Mouse (Mus musculus) thymus, adult 18-20 months (tissue): ENCODE measurements around the gene B4galt3.
A peak's percentile ranks its signal among the peaks of the same experiment; 100 is the strongest.

Experiments
- DNase-seq, 2 experiments: peaks; one replicate each; pipeline ENCODE4 v3.0.0; 2022; ENCODE audit warnings: mixed read lengths in 2 of 2

The B4galt3 gene

DNA sequence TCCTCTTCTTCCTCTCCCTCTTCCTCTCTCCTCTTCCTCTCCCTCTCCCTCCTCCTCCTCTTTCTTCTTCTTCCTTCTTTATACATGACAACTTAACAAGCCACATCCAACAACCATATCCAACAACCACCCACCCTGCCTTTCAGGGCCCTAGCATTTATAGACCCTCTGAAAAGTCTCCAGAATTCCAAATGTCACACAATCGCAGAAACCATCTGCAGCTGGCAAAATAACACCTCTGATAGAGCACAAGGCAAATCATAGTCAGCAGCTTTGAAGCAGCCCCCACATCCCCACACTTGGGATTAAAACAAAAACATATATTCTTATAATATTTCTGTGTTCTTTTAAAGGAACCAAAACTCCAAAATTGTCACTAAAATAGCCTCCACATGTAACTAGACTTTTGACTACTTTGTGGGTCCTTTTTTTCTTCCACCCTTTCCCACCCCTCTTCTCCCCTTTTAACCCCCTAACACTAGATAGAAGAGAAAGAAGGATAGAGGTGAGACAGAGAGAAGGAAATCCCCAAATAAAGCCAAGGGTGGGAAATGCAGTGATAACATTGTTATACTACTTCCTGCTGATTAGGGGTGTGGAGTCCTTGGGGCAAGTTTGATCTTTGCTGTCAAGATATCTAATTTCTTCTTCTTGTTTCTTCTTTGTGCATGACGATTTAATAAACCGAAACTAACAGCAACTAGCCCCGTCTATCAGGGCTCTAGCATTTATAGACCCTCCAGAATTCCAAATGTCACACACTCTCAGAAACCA, 4.0 kb upstream of the B4galt3 start:
- no peak for DNase-seq

DNA sequence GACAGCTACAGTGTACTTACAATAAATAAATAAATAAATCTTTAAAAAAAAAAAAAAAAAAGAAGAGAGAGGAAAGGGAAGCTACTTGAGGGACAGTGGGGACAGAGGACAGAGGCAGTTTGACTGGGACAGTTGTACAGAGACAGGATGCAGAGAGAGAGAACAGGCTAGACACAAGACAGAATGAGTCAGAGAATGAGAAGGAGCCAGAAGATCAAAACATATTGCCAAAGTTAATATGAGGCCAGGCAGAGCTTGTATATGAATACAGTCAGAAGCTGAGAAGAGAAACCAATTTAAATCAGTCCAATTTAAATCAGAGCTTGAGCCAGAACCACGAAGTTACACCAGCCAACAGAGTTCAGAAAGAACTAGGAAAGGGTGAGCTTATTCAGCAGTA, 1.8 kb upstream of the B4galt3 start:
- no peak for DNase-seq

DNA sequence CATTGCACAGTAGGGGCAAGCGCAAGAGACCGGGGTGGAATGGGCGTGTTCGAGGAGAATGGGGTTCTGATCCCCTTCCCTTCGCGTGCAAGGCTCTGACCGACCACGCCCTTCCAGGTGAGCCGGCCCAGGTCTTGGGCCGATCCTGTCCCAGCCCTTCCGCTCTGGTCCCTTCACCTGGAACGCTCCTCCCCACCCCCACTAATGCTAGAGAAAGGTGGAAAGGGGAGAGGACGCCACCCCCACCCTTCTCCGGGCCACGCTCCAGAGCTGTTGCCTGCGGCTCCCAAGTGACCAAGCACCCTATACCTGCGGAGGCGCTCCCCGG, 409 bp downstream of the B4galt3 start:
- no peak for DNase-seq

DNA sequence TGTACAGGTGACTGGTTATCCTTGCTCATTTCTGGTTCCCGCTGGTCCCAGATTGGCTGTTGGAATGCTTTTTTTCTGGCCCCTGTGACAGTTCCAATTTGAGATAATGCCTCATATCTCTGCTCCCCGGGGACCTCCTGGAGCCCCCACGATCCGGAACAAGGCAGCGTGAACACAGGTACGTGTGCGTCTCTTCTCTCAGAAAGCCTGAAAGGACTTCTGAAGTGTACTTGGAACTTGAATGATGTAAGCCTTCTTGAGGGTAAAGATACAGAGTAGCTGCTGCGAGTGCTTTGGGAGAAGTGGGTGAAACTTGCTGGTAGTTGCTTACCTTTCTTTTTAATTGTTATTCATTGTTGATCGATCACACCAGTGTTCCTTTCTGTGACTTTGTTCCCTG, 1.1 kb downstream of the B4galt3 start:
- DNase-seq: no peak

DNA sequence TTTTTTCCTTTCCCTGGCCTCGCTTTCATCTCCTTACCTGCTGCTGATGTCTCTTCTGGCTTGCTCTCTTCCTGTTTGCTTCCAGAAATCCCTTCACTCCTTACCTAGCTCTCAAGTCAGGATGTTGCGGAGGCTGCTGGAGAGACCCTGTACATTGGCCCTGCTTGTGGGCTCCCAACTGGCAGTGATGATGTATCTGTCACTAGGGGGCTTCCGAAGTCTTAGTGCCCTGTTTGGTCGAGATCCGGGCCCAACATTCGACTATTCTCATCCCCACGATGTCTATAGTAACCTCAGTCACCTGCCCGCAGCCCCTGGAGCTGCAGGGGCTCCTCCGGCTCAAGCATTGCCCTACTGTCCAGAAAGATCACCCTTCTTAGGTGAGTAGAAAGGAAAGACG, 1.5 kb downstream of the B4galt3 start:
- DNase-seq: no peak

DNA sequence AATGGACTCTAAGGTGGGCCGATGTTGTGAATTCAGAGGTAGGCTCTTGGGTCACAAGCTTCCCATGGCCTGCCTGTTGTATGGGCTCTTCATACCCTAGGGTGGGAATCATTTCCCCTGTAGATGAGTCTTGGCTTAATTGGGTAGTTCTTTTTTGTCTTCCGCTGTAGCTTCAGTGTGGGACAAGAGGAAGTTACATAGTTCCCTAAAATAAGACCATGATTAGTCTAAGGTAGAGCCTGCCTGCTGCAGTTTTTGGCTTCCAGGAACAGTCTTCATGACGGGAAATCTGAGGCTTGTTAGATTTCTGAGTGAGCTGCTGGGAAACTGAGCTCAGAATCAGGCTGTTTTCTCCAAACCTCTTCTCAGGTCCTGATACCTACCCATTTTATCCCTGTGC, 2.0 kb downstream of the B4galt3 start:
- DNase-seq: no peak

DNA sequence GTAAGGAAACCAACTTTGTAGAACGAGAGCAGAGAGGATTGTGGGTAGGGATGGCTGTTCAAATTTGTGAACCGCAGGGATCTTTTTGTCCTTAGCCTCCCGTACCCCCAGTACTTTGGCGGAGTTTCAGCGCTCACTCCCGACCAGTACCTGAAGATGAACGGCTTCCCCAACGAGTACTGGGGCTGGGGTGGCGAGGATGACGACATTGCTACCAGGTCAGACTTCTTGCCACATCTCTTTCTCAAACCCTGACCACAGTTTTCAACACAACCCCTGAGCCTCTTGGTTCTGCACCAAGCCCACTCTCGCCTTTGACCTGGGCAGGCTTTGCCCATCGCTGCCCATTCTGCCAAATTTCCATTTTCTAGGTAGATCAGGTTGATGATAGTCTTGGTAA, 4.0 kb downstream of the B4galt3 start:
- DNase-seq: no peak

DNA sequence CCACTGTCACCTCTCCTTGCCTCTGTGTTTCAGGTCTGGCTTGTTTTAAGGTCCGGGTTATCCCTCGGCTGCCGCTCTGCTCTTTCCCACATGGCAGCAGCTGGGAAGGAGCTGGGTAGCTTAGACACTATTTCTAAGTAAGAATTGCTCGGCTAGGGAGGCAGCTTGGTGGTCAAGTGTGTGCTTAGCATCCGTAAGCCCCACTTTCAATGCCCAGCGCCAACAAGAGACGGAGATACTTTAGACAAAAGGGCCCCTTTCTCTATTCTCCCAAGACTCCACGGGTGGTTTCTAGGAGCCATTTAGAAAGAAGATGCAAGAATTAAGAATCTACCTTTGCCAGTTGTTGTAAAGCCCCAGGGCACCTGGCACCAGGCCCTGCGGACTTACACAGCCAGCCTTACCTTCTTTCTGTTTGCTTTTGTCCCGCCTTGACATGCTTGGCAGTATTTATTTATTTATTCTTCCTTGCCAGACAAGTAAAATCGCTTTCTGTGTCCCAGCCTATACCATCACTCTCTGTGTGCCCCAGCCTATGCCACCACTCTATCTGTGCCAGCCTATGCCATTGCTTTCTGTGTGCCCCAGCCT, 5.1 kb downstream of the B4galt3 start:
- no peak for DNase-seq

DNA sequence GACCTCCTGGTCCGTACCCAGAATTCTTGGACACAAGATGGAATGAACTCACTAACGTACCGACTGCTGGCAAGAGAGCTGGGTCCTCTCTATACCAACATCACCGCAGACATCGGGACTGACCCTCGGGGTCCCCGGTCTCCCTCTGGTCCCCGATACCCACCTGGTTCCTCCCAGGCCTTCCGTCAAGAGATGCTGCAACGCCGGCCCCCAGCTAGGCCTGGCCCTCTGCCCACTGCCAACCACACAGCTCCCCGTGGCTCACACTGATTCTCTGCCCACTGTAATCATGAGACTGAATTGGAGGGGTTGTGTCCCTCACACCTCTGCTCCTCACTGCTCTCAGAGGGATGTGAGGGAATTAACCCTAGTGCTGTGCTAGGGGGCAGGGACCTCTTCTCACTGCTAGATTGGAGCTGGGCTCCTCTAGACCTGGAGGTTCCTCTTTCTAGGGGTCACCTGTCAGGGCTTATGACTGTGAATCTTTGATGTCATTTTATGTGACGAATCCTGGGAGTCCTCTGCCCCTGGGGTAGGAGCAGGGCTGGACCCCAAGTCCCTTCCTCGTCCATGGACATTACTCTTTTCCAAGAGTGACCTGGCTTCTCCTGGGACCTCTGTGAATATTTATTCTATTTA, 6.1 kb downstream of the B4galt3 start:
- DNase-seq: no peak

DNA sequence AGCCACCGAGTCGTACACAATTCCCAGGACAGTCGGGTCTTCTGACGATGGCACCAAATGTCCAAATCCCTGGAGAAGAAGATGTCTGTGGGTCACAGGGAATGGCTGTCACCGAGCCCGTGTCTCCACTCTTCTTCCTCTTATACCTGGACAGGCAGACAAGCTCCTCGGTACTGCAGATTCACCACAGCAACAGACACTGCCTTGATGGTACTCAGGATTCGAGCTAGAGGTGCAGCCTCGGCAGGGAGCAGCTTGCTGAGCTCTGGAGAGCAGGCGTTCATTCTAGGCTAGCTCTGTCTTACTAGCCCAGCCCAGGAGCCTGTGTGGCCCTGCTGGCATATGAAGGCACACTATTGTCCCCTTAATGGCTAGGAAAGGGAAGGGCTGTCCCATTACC, 7.6 kb downstream of the B4galt3 start:
- DNase-seq: no peak

DNA sequence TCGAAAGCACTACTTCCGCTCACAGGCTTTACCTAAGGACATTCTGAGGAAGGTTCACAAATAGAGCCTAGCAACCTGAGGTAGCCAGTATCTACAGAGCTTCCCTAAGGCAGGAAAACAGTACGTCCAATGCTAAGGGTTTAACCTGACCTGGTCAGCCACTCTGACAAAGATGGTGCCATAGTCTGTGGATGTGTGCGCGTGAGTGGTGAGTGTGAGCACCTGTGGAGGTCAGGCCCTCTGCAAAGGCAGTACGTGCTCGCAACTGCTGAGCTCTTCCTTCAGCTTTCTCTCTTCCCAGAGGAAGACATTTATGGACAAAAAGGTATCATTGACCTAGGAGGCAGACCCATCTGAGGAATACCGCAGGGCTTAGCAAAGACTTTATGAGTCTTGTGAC, 8.3 kb downstream of the B4galt3 start:
- DNase-seq: no peak

DNA sequence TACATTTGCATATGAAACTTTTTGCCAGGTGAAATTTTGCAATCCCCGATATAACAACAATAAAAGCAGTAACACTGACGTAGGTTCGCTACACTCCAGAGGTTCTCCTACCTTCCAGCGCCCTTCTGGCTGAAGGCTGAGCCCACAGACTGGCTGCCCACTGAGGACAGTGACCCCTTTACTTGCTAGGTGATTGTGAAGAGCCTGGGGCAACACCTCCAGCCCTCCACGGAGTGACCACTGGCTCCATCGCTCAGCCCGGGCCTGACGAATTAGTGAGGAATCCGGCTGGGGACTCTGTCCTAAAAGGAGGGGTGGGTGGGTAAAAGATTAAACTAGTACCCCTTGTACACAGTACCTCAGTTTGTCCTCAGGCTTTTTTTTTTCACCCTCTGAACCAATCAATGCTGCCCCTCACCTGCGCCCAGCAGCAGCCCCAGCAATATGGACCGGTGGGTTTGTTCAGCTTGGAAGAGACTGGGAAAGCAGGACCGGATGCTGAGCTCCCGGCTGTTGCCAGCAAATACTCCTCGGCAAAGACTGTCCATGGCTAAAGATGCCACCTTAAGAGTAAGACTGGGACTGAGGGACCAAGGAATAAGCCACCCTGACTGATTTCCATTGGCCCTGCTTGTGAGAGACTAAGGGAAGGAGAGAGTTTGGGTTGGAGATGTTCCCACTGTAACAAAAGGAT, 9.0 kb downstream of the B4galt3 start:
- DNase-seq: peak in 1 of 2 experiments; percentile 2

DNA sequence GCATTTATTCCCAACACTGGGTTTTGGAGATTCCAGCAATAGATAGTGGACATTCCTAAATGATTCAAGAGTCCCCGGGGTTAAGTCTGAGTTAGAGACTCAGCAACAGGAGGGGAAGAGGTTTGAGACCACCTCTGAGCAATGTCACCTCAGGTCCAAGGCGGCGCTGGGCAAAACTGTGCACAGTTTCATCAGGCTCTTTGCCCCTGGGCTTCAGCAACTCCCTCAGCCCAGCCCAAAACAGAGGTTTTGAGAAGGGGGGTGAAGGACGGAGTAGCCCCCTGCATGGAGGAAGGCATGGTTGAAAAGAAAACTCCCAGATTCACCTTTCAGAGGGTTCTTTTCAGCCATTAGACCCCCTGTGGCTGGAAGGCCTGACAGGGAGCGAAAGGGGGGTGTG, 9.6 kb downstream of the B4galt3 start:
- peak in 1 of 2 experiments; percentile 5 for DNase-seq

DNA sequence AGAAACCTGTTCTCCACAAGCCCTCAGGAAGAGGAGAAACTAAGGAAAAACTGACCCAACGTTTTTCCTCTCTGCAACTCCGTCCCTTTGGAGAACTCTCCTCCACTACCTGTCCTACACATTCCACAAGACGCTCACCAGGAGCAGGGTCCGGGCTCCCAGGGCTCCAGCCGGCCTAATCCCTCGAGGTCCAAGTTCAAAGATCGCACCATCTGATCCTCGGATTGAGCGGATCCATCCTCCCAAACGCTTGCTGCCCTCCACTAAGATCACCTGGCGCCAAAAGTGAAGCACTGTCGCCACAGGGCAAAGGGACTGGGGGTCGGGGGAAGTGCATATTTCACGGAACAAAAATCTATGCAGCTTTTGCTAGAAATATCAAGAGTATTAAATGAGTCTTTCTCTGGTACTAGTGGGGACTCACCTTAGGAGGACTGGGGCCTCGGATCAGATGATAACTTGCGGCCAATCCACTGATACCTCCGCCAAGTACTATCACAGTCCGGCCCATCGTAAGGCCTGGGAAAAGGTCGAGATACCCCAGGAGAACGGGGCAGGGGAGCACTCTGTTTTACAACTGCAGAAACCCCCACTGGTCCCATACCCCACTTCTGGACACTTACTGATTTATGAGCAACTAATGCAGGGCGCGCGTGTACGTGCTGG, 10.3 kb downstream of the B4galt3 start:
- DNase-seq: peak in 1 of 2 experiments; percentile 8

DNA sequence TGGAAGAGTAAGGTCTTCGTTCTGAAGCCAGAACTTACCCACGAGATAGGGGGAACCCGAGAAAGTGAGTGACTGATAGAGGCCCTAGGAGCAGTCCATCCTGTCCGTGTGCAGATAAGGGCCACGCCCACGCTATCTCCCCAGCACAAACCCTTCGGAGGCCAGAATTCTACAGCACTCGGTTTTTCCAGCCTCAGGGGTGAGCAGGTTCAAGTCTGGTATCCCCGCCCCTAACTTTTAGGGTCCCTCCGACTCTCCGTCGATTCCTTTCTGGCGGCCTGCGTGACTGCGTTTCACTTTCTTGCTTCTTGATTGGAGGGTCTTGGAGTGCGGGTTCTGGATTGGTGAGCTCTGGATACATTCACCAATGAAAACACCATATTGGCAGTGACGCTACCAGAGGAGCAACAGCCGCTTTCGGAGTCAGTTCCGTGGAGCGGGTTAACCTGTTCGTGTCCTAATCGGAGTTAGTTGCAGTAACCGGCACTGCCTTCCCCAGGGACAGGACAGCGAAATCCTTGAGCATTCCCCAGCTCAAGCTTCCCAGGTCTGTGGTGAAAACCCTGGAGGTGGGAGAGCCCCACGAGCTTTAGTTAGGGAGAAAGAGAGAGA, 10.9 kb downstream of the B4galt3 start, which contains the start of gene Ppox:
Gene Ppox (minus strand): TSS at position 271 of the 612 bp plus-strand sequence.
- peak; percentile 86 to 93 for DNase-seq

DNA sequence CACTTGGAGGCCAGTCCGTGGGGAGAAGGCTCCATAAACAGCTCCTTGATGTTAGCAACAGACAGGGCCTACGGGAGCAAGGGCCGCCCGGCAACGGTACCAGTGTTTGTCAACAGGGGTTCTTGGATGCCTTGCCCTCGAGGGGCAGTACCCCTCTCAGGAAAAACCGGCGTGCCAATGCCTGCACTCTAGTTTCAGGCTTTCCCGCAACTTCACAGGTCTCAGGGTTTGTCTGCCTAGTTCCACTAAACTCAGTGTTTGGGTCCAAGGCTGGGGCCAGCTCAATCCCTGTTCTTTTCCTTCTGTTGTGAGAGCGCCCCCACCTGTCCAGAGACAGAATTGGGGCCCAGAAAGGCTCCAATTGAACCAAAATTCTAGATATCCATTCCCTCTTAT, 11.4 kb downstream of the B4galt3 start:
- DNase-seq: peak; percentile 43 to 62

DNA sequence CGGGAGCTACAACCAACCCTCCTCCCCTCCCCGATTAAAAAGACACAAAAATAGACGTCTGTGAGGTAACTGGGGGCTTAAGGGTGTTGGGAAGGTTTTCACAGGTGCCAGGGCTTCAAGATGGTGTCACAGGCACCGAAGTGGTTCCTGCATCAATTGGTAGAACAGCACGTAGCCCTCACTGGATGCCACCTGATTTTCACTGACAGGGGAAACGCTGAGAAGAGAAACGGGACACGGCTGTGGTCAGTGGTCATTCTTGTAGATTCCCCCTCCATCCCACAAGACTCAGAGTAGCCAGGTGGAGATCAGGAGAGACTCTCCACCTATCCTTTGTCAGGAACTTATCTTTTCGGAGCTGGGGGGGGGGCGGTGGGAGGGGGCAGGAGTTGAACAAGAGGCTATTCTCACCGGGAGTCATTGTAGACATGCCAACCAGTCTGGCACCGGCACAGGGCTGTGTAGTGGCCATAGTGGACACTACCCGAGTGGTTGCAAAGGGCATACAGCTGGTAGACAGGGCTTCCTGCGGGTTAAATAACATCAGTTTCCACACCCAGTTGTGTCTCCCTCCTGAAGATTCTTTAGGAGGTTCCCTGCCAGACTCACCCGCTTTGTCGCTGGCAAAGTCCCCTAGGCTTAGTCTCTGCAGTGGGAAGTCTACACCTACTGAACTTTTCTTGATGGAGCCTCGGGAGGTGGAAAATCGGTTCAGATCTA, 12.1 kb downstream of the B4galt3 start:
- DNase-seq: no peak

DNA sequence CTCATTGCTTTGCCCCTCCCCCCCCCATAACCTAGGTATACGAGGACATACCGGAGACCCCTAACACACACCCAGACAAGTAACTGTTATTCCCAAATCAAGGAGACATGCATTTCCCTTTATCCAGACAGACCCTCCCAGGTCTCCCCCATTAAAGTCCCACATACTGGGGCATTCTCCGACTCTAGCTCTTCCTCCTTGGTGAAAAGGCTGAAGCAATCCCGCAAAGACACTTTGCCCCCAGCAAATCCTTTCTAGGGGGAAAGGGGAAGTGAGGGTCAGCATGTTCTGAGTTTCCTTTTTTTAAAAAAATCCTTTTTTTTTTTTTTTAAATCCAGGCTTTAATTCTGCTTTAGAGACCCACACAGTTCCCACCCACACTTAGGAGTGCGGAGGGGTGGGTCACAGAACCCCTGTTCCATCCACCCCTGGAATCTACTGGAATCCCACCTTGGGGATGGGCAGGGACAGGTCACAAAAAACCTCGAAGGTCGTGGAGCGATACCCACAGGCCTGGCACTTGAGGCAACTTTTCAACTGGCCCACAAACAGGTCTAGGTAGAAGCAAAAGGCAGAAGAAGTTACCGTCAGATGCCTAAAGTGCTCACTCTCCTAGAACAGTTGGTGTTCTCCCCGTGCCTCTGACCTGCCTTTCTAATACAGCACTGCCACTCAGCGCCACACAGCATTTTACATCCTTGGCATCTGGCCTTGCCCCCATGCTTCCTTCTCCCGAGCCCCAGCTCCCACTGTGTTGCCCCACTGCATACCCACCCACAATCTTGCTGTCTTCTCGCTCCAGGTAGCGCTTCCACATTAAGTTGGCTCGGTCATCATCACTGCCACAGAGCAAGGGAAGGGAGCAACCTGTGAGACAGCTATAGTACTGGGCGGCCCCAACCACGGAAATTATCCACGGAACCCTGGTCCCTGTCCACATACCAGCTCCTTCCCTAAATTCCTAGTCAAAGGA, 13.3 kb downstream of the B4galt3 start:
- DNase-seq: no peak

DNA sequence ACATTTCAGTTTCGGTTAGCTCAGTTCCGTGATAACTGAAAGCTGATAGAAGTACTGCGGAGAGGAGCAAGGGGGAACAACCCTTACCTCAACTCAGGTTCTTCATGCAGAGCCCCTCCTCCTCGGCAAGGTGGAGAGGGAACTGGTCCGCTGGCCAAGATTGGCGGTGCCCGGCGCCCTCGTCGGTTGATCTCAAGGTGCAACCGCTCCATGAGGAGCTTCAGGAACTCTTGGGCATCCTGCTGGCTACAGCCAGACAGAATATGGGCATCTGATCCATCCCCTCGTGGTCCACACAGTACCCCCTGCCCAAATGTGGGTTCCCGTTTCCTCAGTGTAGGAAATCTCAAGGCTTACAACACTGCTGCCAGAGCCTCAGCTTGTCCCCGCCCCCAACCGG, 14.4 kb downstream of the B4galt3 start:
- DNase-seq: no peak

DNA sequence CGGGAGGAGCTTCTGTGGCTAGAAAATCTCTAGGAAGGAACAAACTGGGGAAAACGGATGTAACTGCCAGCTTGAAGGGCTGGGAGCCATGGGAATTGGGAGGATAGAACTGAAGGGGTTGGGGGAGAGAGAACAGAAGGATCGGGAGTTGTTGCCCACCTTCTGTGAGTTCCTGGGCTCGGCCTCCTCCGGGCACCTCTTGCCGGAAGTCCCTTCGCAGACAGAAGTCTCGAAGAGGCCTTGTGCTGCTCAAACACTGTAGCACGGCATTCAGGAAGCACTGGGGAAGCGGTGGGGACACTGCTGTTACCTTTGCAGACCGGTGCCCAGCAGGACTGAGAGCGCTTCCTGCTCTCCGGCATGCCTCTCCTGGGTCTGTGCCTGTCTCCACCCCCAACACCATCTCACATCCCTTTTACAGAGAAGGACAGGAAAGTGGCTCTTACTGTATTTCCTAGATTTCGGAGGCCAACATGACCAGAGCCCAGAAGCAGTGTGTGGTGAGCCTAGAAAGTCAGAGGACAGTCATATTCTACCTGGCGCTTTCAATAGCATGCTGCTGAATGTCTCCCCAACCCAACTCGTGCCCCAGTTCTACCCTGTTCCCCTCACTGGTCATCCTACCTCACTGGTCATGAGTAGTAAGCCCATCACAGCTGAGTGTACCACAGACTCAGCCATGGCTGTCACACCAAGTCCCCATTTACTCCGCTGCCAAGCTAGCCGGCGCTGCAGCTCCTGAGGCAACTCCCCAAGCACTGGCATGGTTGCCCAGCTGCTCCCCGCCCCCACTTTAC, 15.2 kb downstream of the B4galt3 start:
- no peak for DNase-seq
